Mouse (Mus musculus): ENCODE measurements at regions not wholly inside any gene's neighbourhood (a gene's known extent, or its start where the extent isn't known, plus 50 kb on each side); places are given as distances from the start of the nearest gene placed in this dataset.
A peak's percentile ranks its signal among the peaks of the same experiment; 100 is the strongest.

DNA sequence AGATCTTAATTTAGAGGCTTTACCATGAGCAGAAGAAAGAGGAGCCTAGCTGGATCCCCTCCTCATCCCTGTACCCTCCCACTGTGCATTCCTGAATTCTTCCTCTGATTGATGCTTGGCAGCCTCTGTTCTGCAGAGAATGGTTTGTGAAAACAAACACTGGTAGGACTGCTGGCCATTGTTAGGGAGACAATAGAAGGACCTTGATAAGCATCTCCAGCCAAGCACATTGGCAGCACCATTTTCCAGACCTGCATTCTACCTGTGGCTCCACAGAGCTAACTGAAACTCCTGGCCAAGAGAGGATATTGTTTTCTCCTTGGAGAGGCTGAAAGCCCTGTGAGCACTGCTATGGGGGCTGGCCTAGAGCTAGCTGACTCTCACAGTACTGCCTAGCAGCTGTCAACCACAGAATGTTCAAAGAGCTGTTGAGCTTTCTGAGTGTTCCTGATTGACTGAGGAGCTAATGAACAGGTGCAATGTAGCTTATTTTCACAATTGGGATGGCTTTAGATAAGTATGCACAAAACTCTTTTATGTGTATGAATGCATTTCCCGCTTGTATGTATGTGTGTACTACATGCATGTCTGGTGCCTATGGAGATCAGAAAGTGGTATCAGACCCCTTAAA lies 111.5 kb downstream of the Edn1 start:
- no peak for DNase-seq (ENCODE audit: extremely low spot score, low spot score)

GRCm38 (mm10) chr13:42446921-42447320 lies 145.6 kb downstream of the Edn1 start:
- Histone ChIP-seq H3K27ac (no peak overlapping the region), H3K9me3 (no peaks in the 10 kb centered on the region), H3K4me3 (no peak overlapping the region), H3K4me1 (no peaks in the 10 kb centered on the region), H3K27me3 (ENCODE audit: poor library complexity, severe bottlenecking) (no peaks in the 10 kb centered on the region), H3K36me3 (replicated peaks) (no peaks in the 10 kb centered on the region)
- WGBS = 32% methylated on average over 1 of the region's 1 CpGs
- no peak for DNase-seq (ENCODE audit: extremely low spot score, low spot score)

More for the DNA sequence above, 111.5 kb downstream of the Edn1 start:
- Histone ChIP-seq H3K27ac (no peak overlapping the region), H3K4me1 (peaks cover 6% of the 10 kb centered on the region), H3K9me3 (no peaks in the 10 kb centered on the region), H3K4me3 (no peak overlapping the region), H3K36me3 (replicated peaks) (no peaks in the 10 kb centered on the region), H3K27me3 (ENCODE audit: poor library complexity, severe bottlenecking) (no peaks in the 10 kb centered on the region)
- 83% methylated on average over 1 of the region's 1 CpGs for WGBS

DNA sequence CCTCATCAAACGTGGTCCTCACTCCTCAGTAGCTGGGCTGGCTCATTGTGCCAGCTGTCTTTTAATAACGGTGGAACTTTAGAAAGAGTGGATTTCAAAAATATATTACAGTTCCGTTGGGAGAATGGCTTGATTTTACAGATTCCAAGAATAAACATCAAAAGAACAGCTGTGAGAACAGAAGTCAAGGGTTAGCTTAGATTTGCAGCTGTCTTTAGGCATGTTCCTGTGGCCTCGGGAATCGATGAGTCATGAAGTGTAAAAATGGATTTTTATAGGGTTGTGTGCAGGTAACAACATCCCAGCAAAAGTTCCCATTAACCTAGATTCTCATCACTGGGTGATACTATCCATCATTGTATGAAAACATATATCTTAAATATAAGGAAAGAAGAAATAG lies 152.4 kb downstream of the Edn1 start:
- WGBS = 81% methylated on average over 5 of the region's 5 CpGs
- Histone ChIP-seq H3K9me3 (no peaks in the 10 kb centered on the region), H3K4me3 (no peak overlapping the region), H3K27ac (no peak overlapping the region), H3K36me3 (replicated peaks) (no peaks in the 10 kb centered on the region), H3K4me1 (no peaks in the 10 kb centered on the region), H3K27me3 (ENCODE audit: poor library complexity, severe bottlenecking) (no peaks in the 10 kb centered on the region)
- no peak for DNase-seq (ENCODE audit: extremely low spot score, low spot score)

- Histone ChIP-seq H3K27ac (no peak overlapping the region), H3K27me3 (ENCODE audit: poor library complexity, severe bottlenecking) (no peaks in the 10 kb centered on the region), H3K9me3 (no peaks in the 10 kb centered on the region), H3K4me3 (no peak overlapping the region), H3K36me3 (replicated peaks) (no peaks in the 10 kb centered on the region), H3K4me1 (no peaks in the 10 kb centered on the region)
- no peak for DNase-seq (ENCODE audit: extremely low spot score, low spot score)
- 91% methylated on average over 3 of the region's 3 CpGs for WGBS
Observed at GRCm38 (mm10) chr13:42459892-42460291, 158.6 kb downstream of the Edn1 start.

- 92% methylated on average over 3 of the region's 3 CpGs for WGBS
- H3K27me3 ChIP-seq (ENCODE audit: poor library complexity, severe bottlenecking) = no peaks in the 10 kb centered on the region
- H3K9me3 ChIP-seq = no peaks in the 10 kb centered on the region
- no peaks in the 10 kb centered on the region for H3K36me3 ChIP-seq (replicated peaks)
- DNase-seq (ENCODE audit: extremely low spot score, low spot score) = no peak
- H3K27ac ChIP-seq = no peak overlapping the region
- H3K4me3 ChIP-seq = no peak overlapping the region
- H3K4me1 ChIP-seq = no peaks in the 10 kb centered on the region
Observed at GRCm38 (mm10) chr13:42478825-42479224, 177.5 kb downstream of the Edn1 start.

DNA sequence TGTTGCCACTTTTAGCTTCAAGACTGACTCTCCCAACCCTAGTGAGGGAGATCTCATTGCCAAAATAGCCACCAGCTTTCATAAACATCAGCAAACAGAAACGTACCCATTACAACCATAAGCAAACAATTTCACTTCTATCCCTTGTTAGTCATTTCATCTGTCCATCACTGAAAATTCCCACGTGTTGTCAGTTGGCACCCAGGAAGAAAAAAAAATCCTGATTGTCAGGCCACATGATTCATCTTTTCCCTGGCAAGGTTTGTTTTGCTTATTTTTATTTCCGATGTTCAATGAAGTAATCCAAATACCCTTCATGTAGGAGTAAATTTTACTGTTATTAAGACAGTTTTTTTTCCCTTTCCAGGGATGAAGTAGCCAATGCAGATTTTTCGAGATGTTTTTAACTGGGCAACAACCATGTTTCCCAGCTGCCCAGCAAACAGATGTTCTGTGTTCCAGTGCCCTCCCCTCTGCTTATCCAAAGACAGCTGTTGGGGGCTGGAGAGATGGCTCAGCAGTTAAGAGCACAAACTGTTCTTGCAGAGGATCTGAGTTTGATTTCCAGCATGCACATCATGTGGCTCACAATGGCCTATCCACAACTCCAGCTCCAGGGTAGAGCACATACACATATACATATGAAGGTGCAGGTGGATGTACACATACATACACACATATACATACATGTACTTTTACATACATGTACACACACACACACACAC lies 189.3 kb upstream of the Phactr1 start:
- Histone ChIP-seq H3K27ac (no peak overlapping the region), H3K9me3 (no peaks in the 10 kb centered on the region), H3K27me3 (ENCODE audit: poor library complexity, severe bottlenecking) (no peaks in the 10 kb centered on the region), H3K4me3 (no peak overlapping the region), H3K36me3 (replicated peaks) (no peaks in the 10 kb centered on the region), H3K4me1 (no peaks in the 10 kb centered on the region)
- DNase-seq (ENCODE audit: extremely low spot score, low spot score) = no peak
- 81% methylated on average over 4 of the region's 4 CpGs for WGBS

- Histone ChIP-seq H3K27ac (no peak overlapping the region), H3K36me3 (replicated peaks) (no peaks in the 10 kb centered on the region), H3K27me3 (ENCODE audit: poor library complexity, severe bottlenecking) (no peaks in the 10 kb centered on the region), H3K9me3 (no peaks in the 10 kb centered on the region), H3K4me1 (no peaks in the 10 kb centered on the region), H3K4me3 (no peak overlapping the region)
- no peak for DNase-seq (ENCODE audit: extremely low spot score, low spot score)
- WGBS = 92% methylated on average over 5 of the region's 5 CpGs
Observed at GRCm38 (mm10) chr13:42494371-42494770, 186.1 kb upstream of the Phactr1 start.

DNA sequence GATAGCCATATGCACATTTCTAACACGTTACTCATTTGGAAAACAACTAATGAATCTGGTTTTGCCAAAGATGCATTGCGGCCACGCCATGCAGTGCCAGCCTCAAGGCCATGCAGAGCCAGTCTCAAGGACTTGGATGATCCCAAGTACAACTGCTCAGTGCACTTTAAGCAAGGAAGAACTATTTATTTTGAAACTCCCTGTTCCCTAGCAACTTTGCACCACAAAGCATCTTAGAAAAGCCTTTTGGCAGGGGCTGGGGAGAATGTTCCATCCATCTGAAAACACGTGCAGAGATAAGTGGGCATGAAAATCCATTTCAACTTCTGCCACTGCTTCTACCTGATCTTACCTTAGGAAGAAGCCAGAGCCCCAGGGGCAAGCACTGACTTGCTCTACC lies 182.1 kb upstream of the Phactr1 start:
- no peaks in the 10 kb centered on the region for H3K27me3 ChIP-seq (ENCODE audit: poor library complexity, severe bottlenecking)
- no peaks in the 10 kb centered on the region for H3K9me3 ChIP-seq
- no peak overlapping the region for H3K27ac ChIP-seq
- H3K36me3 ChIP-seq (replicated peaks) = no peaks in the 10 kb centered on the region
- H3K4me1 ChIP-seq = no peaks in the 10 kb centered on the region
- no peak overlapping the region for H3K4me3 ChIP-seq
- DNase-seq (ENCODE audit: extremely low spot score, low spot score) = no peak
- WGBS = 84% methylated on average over 4 of the region's 4 CpGs

- peaks cover 7% of the 10 kb centered on the region; the same call in 1 of the 2 replicates for H3K4me1 ChIP-seq
- H3K9me3 ChIP-seq = no peaks in the 10 kb centered on the region
- H3K4me3 ChIP-seq = no peak overlapping the region
- WGBS = 82% methylated on average over 5 of the region's 5 CpGs
- H3K36me3 ChIP-seq (replicated peaks) = no peaks in the 10 kb centered on the region
- no peak overlapping the region for H3K27ac ChIP-seq
- no peak for DNase-seq (ENCODE audit: extremely low spot score, low spot score)
- H3K27me3 ChIP-seq (ENCODE audit: poor library complexity, severe bottlenecking) = no peaks in the 10 kb centered on the region
Observed at GRCm38 (mm10) chr13:42507535-42507934, 172.9 kb upstream of the Phactr1 start.

GRCm38 (mm10) chr13:42518686-42519085 lies 161.7 kb upstream of the Phactr1 start:
- no peak overlapping the region for H3K27ac ChIP-seq
- H3K9me3 ChIP-seq = no peaks in the 10 kb centered on the region
- no peak overlapping the region for H3K4me3 ChIP-seq
- no peaks in the 10 kb centered on the region for H3K4me1 ChIP-seq
- WGBS = 87% methylated on average over 4 of the region's 4 CpGs
- no peak for DNase-seq (ENCODE audit: extremely low spot score, low spot score)
- no peaks in the 10 kb centered on the region for H3K27me3 ChIP-seq (ENCODE audit: poor library complexity, severe bottlenecking)
- H3K36me3 ChIP-seq (replicated peaks) = no peaks in the 10 kb centered on the region

DNA sequence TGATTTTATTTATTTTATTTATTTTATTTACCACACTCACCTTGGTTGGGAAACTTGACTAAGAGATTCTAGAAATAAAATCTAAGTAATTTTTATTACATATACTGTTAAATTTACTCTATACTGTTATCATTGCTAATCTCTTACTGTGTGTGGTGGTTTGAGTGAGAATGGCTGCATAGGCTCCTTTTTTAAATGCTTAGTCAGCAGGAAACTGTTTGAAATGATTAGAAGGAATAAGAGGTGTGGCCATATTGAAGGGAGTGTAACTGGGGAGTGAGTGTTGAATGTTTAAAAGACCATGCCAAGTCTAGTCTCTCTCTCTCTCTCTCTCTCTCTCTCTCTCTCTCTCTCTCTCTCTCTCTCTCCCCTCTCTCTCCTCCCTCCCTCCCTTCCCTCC lies 157.9 kb upstream of the Phactr1 start:
- no peaks in the 10 kb centered on the region for H3K36me3 ChIP-seq (replicated peaks)
- peaks cover 17% of the 10 kb centered on the region for H3K4me1 ChIP-seq
- no peak overlapping the region for H3K27ac ChIP-seq
- no peaks in the 10 kb centered on the region for H3K9me3 ChIP-seq
- no peak overlapping the region for H3K4me3 ChIP-seq
- no peaks in the 10 kb centered on the region for H3K27me3 ChIP-seq (ENCODE audit: poor library complexity, severe bottlenecking)
- DNase-seq (ENCODE audit: extremely low spot score, low spot score) = no peak

DNA sequence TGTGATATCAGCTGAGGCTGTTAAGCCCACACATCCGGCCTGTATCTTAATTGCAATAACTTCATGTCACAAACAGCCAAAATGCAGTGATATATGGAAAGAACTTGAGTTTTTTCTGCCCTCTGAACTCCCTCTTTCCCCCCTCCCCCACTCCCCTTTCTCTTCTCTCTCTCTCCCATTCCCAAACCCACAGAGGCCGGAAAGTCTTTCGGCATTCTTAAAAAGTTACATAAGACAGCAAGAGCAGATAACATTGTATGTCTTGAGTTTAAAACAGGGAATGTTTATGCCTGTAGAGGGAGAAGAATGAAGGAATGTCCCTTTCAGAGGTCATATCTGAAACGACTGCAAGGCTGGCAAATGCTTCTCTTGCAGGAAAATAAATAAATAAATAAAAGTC lies 154.3 kb upstream of the Phactr1 start:
- Histone ChIP-seq H3K27me3 (ENCODE audit: poor library complexity, severe bottlenecking) (no peaks in the 10 kb centered on the region), H3K4me3 (no peak overlapping the region), H3K36me3 (replicated peaks) (no peaks in the 10 kb centered on the region), H3K27ac (no peak overlapping the region), H3K9me3 (no peaks in the 10 kb centered on the region), H3K4me1 (peaks cover 17% of the 10 kb centered on the region)
- DNase-seq (ENCODE audit: extremely low spot score, low spot score) = no peak
- 73% methylated on average over 4 of the region's 4 CpGs for WGBS

GRCm38 (mm10) chr13:42526966-42527365 lies 153.5 kb upstream of the Phactr1 start:
- H3K27me3 ChIP-seq (ENCODE audit: poor library complexity, severe bottlenecking) = no peaks in the 10 kb centered on the region
- peaks cover 17% of the 10 kb centered on the region for H3K4me1 ChIP-seq
- no peaks in the 10 kb centered on the region for H3K36me3 ChIP-seq (replicated peaks)
- H3K27ac ChIP-seq = no peak overlapping the region
- 60% methylated on average over 8 of the region's 8 CpGs for WGBS
- H3K4me3 ChIP-seq = no peak overlapping the region
- no peaks in the 10 kb centered on the region for H3K9me3 ChIP-seq
- peak; percentile 20 for DNase-seq (ENCODE audit: extremely low spot score, low spot score)

All from forebrain, embryonic 10.5 days (tissue).